Mouse (Mus musculus) liver, adult 2 months (tissue): ENCODE measurements around the gene Bmpr1b.

Experiments
- CTCF ChIP-seq: fragments of 200-500 bp; IDR thresholded peaks from 2 replicates; pipeline ENCODE4 v1.5.1; 2011; ENCODE audit warnings: low read depth, low read length, control low read depth
- POLR2A ChIP-seq: fragments of 200-500 bp; IDR thresholded peaks from 2 replicates; pipeline ENCODE4 v1.6.1; 2011; ENCODE audit warnings: low read length, control low read depth; ENCODE audit not compliant: insufficient read depth; ENCODE audit errors: extremely low read depth

GRCm38 (mm10) chr3:142212186-142212585 lies 43.0 kb upstream of the Bmpr1b start:
- TF ChIP-seq CTCF (no peak), POLR2A (no peak)
